9 mouse cellular contexts compared by ENCODE assay signal in genomic region chr6:99204780-99205586, GRCm38 (mm10).
DNase-seq lines count a peak whose midpoint lies in the region; ATAC-seq and TF ChIP-seq lines count a peak whose summit lies in the region.
"Had no signal": no experiment of that assay in that cellular context is flagged by ENCODE, and none has a peak within 500 bp of the region (broad histone marks: within the 10 kb centered on the region; RNA-seq: fewer than 3 reads in every experiment).

No protein-coding gene starts in this region.

- no peak for DNase-seq in heart, postnatal 14 days
- DNase-seq in intestine, embryonic 14.5 days (ENCODE audit: low spot score) = peak; percentile 65
- DNase-seq in neural tube, embryonic 10.5 days (ENCODE audit: extremely low spot score, low spot score) = peak; percentile 32
- DNase-seq in cerebellum, adult 9-11 months = no peak
- no peak for DNase-seq in cerebellum, postnatal 25 days
- DNase-seq in right cerebral cortex, postnatal 10 days (ENCODE audit: low spot score in 2 of 2) = no peak

- H3K9me3 ChIP-seq in heart, embryonic 16.5 days (replicated peaks; ENCODE audit: control insufficient read depth, low read length) = no peaks in the 10 kb centered on the region
- H3K9me3 ChIP-seq in intestine, embryonic 14.5 days (ENCODE audit: control insufficient read depth, low read length) = no peaks in the 10 kb centered on the region

- 10% methylated on average over 7 of the region's 7 CpGs for WGBS in heart, embryonic 16.5 days
- 18% methylated on average over 7 of the region's 7 CpGs for WGBS in bone marrow, adult 2 months
- WGBS in intestine, embryonic 14.5 days = 5% methylated on average over 7 of the region's 7 CpGs

- no peak for ATAC-seq in heart, embryonic 16.5 days (replicated peaks; ENCODE audit: extremely low read depth, insufficient read depth, low FRiP score)
- no peak for ATAC-seq in intestine, embryonic 14.5 days (replicated peaks; ENCODE audit: low FRiP score, low TSS enrichment, low read depth)

- H3K4me1 ChIP-seq in heart, embryonic 16.5 days (ENCODE audit: control insufficient read depth, insufficient read depth, low read length) = peaks cover 45% of the 10 kb centered on the region
- peaks cover 12% of the 10 kb centered on the region for H3K4me1 ChIP-seq in bone marrow, adult 2 months (ENCODE audit: control insufficient read depth, insufficient read depth, low read length)
- H3K4me1 ChIP-seq in intestine, embryonic 14.5 days (replicated peaks; ENCODE audit: control insufficient read depth, insufficient read depth, low read length) = peaks cover 58% of the 10 kb centered on the region

- H3K27me3 ChIP-seq in heart, embryonic 16.5 days (ENCODE audit: control insufficient read depth, insufficient read depth, low read length) = no peaks in the 10 kb centered on the region
- no peaks in the 10 kb centered on the region for H3K27me3 ChIP-seq in intestine, embryonic 14.5 days (replicated peaks; ENCODE audit: control insufficient read depth, insufficient read depth, low read length)

- peak overlapping the region; percentile 60 for H3K4me2 ChIP-seq in heart, embryonic 16.5 days (ENCODE audit: low read depth, low read length)
- H3K4me2 ChIP-seq in intestine, embryonic 14.5 days (ENCODE audit: low read length) = peak overlapping the region; percentile 48

- peak overlapping the region; percentile 50 for H3K4me3 ChIP-seq in heart, embryonic 16.5 days (ENCODE audit: low read length)
- H3K4me3 ChIP-seq in bone marrow, adult 2 months (replicated peaks; ENCODE audit: control insufficient read depth, low read depth, low read length) = no peak overlapping the region
- peak overlapping the region; percentile 14; the same call in 1 of the 2 replicates for H3K4me3 ChIP-seq in intestine, embryonic 14.5 days (ENCODE audit: low read depth, low read length)
- H3K4me3 ChIP-seq: erythroblast, embryonic 14.5 days had no signal

- peak overlapping the region; percentile 89 for H3K27ac ChIP-seq in heart, embryonic 16.5 days (ENCODE audit: low read length)
- H3K27ac ChIP-seq in bone marrow, adult 2 months (ENCODE audit: control insufficient read depth, insufficient read depth, low read depth, low read length, poor library complexity) = peak overlapping the region; percentile 85
- H3K27ac ChIP-seq in intestine, embryonic 14.5 days (ENCODE audit: low read depth) = peak overlapping the region; percentile 69

- no peak for TF ChIP-seq CTCF in bone marrow, adult 2 months (IDR thresholded peaks at IDR 0.05; ENCODE audit: control insufficient read depth, insufficient read depth, low read length)

- intact Hi-C loops in heart, postnatal 14 days (cut with DNase I) = loop anchor here (5.0 kb wide), 2 partner anchors 148 to 233 kb away; no protein-coding TSS in a partner anchor

- TF ChIP-seq POLR2A in bone marrow, adult 2 months (IDR thresholded peaks at IDR 0.05; ENCODE audit: borderline replicate concordance, control insufficient read depth, low read depth, low read length) = no peak

- no peaks in the 10 kb centered on the region for H3K36me3 ChIP-seq in heart, embryonic 16.5 days (ENCODE audit: control insufficient read depth, insufficient read depth)
- no peaks in the 10 kb centered on the region for H3K36me3 ChIP-seq in intestine, embryonic 14.5 days (ENCODE audit: control insufficient read depth, insufficient read depth, low read length)

- H3K9ac ChIP-seq in heart, embryonic 16.5 days (ENCODE audit: low read length) = peak overlapping the region; percentile 70
- 0 out of 2 replicates have a peak overlapping the region, but pooled peaks have one; percentile 8 for H3K9ac ChIP-seq in intestine, embryonic 14.5 days (ENCODE audit: low read length)

Comparison
In these comparisons a context has a peak if more than half of its experiments do, and no peak if none do; other contexts are left out.
1. DNase-seq: peak in intestine, embryonic 14.5 days (single experiment) and neural tube, embryonic 10.5 days (single experiment); none in heart, postnatal 14 days (0 of 2), cerebellum, adult 9-11 months (single experiment), cerebellum, postnatal 25 days (0 of 2) and right cerebral cortex, postnatal 10 days (0 of 2).
2. Peak in every context shown above with its lines, with median percentiles within 50 percentile points of each other: H3K27ac ChIP-seq.